Mouse (Mus musculus) hindbrain, embryonic 11.5 days (tissue): Measurements from ENCODE around the gene Galntl6. TPM values are rescaled to one million over a fixed set of nuclear protein-coding genes. Genes with fewer than 3 reads are reported as not detected.

Source experiments
- ATAC-seq: fragments of 200-750 bp; cut with Nextera tagmentation; 2 replicates; pipeline ENCODE4 v1.8.0; 2017; ENCODE audit warnings: mild to moderate bottlenecking, moderate TSS enrichment, moderate library complexity; ENCODE audit not compliant: low FRiP score
- DNase-seq: peaks from one replicate; pipeline ENCODE4 v3.0.0-alpha.2; 2015; ENCODE audit warnings: low spot score
- H3K27ac ChIP-seq: fragments of 300-500 bp; sonication (generic); 2 replicates; pipeline ENCODE4 v1.5.1; 2014; ENCODE audit warnings: mild to moderate bottlenecking, low read depth, low read length
- H3K27me3 ChIP-seq: fragments of 300-500 bp; sonication (generic); 2 replicates; pipeline ENCODE4 v1.6.1; 2014; ENCODE audit warnings: mild to moderate bottlenecking, low read length, moderate library complexity, mixed read lengths; ENCODE audit not compliant: control insufficient read depth, insufficient read depth
- H3K36me3 ChIP-seq: fragments of 300-500 bp; sonication (generic); 2 replicates; pipeline ENCODE4 v1.6.1; 2014; ENCODE audit warnings: mild to moderate bottlenecking, low read length, moderate library complexity, mixed read lengths; ENCODE audit not compliant: control insufficient read depth, insufficient read depth
- H3K4me1 ChIP-seq: fragments of 300-500 bp; sonication (generic); replicated peaks from 2 replicates; pipeline ENCODE4 v1.6.1; 2014; ENCODE audit warnings: low read length, mixed read lengths; ENCODE audit not compliant: control insufficient read depth, insufficient read depth
- H3K4me2 ChIP-seq: fragments of 300-500 bp; sonication (generic); replicated peaks from 2 replicates; pipeline ENCODE4 v1.6.1; 2014; ENCODE audit warnings: mild to moderate bottlenecking, low read depth, low read length
- H3K4me3 ChIP-seq: fragments of 300-500 bp; sonication (generic); 2 replicates; pipeline ENCODE4 v1.5.1; 2014; ENCODE audit warnings: low read depth, low read length
- H3K9ac ChIP-seq: fragments of 300-500 bp; sonication (generic); 2 replicates; pipeline ENCODE4 v1.6.1; 2014; ENCODE audit warnings: low read depth, low read length
- H3K9me3 ChIP-seq: fragments of 300-500 bp; sonication (generic); 2 replicates; pipeline ENCODE4 v1.6.1; 2016; ENCODE audit warnings: low read length; ENCODE audit not compliant: control insufficient read depth
- WGBS: fragments of 180-500 bp; shearing (Covaris S2); extraction: QIAGEN DNeasy Blood & Tissue Kit; methylation state at CpG from one replicate; pipeline ENCODE4 v1.1.7; 2014; 5-methylcytosine and 5-hydroxymethylcytosine counted together
- polyA plus RNA-seq: library from polyadenylated mRNA; unstranded; fragments of >200 nt; fragmentation: Nextera tagmentation; extraction: Ambion mirVana; gene quantifications from 2 replicates; pipeline ENCODE4 v1.2.1, GENCODE M21; 2014

Galntl6 gene
- polyA plus RNA-seq, 1 experiment from 2014 or later, result 0.66 TPM

- no peak overlapping the region for H3K4me3 ChIP-seq
- no peaks in the 10 kb centered on the region for H3K9me3 ChIP-seq
- H3K27me3 ChIP-seq, result no peaks in the 10 kb centered on the region
- ATAC-seq, result no peak
- no peaks in the 10 kb centered on the region for H3K4me1 ChIP-seq
- WGBS, result 86% methylated on average over 3 of the region's 3 CpGs
- no peaks in the 10 kb centered on the region for H3K36me3 ChIP-seq
- no peak overlapping the region for H3K27ac ChIP-seq
- no peak overlapping the region for H3K4me2 ChIP-seq
- no peak overlapping the region for H3K9ac ChIP-seq
- DNase-seq, result no peak
These were observed 220.7 kb downstream of the Galntl6 start for GRCm38 (mm10) chr8:58691761-58692160.

GRCm38 (mm10) chr8:58677847-58678450 is 234.5 kb downstream of the Galntl6 start:
- H3K27ac ChIP-seq, result no peak overlapping the region
- no peaks in the 10 kb centered on the region for H3K27me3 ChIP-seq
- H3K4me1 ChIP-seq, result no peaks in the 10 kb centered on the region
- no peak overlapping the region for H3K9ac ChIP-seq
- ATAC-seq (no peak), DNase-seq (peak; percentile 19)
- no peaks in the 10 kb centered on the region for H3K36me3 ChIP-seq
- no peak overlapping the region for H3K4me2 ChIP-seq
- H3K9me3 ChIP-seq, result no peaks in the 10 kb centered on the region
- no peak overlapping the region for H3K4me3 ChIP-seq
- 18% methylated on average over 6 of the region's 6 CpGs for WGBS

GRCm38 (mm10) chr8:58669075-58669474 is 243.4 kb downstream of the Galntl6 start:
- H3K4me1 ChIP-seq, result no peaks in the 10 kb centered on the region
- WGBS, result 81% methylated on average over 2 of the region's 2 CpGs
- no peaks in the 10 kb centered on the region for H3K9me3 ChIP-seq
- no peak overlapping the region for H3K4me2 ChIP-seq
- no peak overlapping the region for H3K27ac ChIP-seq
- DNase-seq (no peak), ATAC-seq (no peak)
- H3K36me3 ChIP-seq, result no peaks in the 10 kb centered on the region
- H3K27me3 ChIP-seq, result no peaks in the 10 kb centered on the region
- H3K4me3 ChIP-seq, result no peak overlapping the region
- H3K9ac ChIP-seq, result no peak overlapping the region

- Histone ChIP-seq H3K9ac (no peak overlapping the region), H3K9me3 (no peaks in the 10 kb centered on the region), H3K27ac (no peak overlapping the region), H3K27me3 (no peaks in the 10 kb centered on the region), H3K36me3 (no peaks in the 10 kb centered on the region), H3K4me1 (no peaks in the 10 kb centered on the region), H3K4me2 (no peak overlapping the region), H3K4me3 (no peak overlapping the region)
- DNase-seq, result peak; percentile 22
- ATAC-seq, result peak; percentile 66
These were observed 252.4 kb downstream of the Galntl6 start for GRCm38 (mm10) chr8:58660019-58660418.

- Histone ChIP-seq H3K36me3 (no peaks in the 10 kb centered on the region), H3K4me3 (no peak overlapping the region), H3K27ac (no peak overlapping the region), H3K4me2 (no peak overlapping the region), H3K9me3 (no peaks in the 10 kb centered on the region), H3K9ac (no peak overlapping the region), H3K27me3 (no peaks in the 10 kb centered on the region), H3K4me1 (no peaks in the 10 kb centered on the region)
- 85% methylated on average over 4 of the region's 4 CpGs for WGBS
- ATAC-seq (no peak), DNase-seq (no peak)
These were observed 256.8 kb downstream of the Galntl6 start for GRCm38 (mm10) chr8:58655631-58656030.

GRCm38 (mm10) chr8:58606451-58606850 is 306.0 kb downstream of the Galntl6 start:
- Histone ChIP-seq H3K9ac (no peak overlapping the region), H3K27ac (no peak overlapping the region), H3K9me3 (no peaks in the 10 kb centered on the region), H3K4me1 (no peaks in the 10 kb centered on the region), H3K4me2 (no peak overlapping the region), H3K36me3 (no peaks in the 10 kb centered on the region), H3K4me3 (no peak overlapping the region), H3K27me3 (no peaks in the 10 kb centered on the region)
- DNase-seq (no peak), ATAC-seq (no peak)
- WGBS, result 69% methylated on average over 4 of the region's 4 CpGs

- DNase-seq, result no peak
- Histone ChIP-seq H3K27me3 (no peaks in the 10 kb centered on the region), H3K9me3 (no peaks in the 10 kb centered on the region), H3K4me1 (no peaks in the 10 kb centered on the region), H3K9ac (no peak overlapping the region), H3K36me3 (no peaks in the 10 kb centered on the region), H3K27ac (no peak overlapping the region), H3K4me3 (no peak overlapping the region), H3K4me2 (no peak overlapping the region)
- 72% methylated on average over 4 of the region's 4 CpGs for WGBS
- no peak for ATAC-seq
These were observed 307.7 kb downstream of the Galntl6 start for GRCm38 (mm10) chr8:58604751-58605150.

- H3K9ac ChIP-seq, result no peak overlapping the region
- H3K9me3 ChIP-seq, result no peaks in the 10 kb centered on the region
- no peaks in the 10 kb centered on the region for H3K4me1 ChIP-seq
- H3K36me3 ChIP-seq, result no peaks in the 10 kb centered on the region
- no peak for DNase-seq
- no peak overlapping the region for H3K27ac ChIP-seq
- no peak overlapping the region for H3K4me2 ChIP-seq
- no peak for ATAC-seq
- no peaks in the 10 kb centered on the region for H3K27me3 ChIP-seq
- no peak overlapping the region for H3K4me3 ChIP-seq
- 80% methylated on average over 6 of the region's 6 CpGs for WGBS
These were observed 314.6 kb downstream of the Galntl6 start for GRCm38 (mm10) chr8:58597834-58598233.

- Histone ChIP-seq H3K4me1 (no peaks in the 10 kb centered on the region), H3K9me3 (no peaks in the 10 kb centered on the region), H3K27me3 (no peaks in the 10 kb centered on the region), H3K9ac (no peak overlapping the region), H3K4me3 (no peak overlapping the region), H3K36me3 (no peaks in the 10 kb centered on the region), H3K4me2 (no peak overlapping the region), H3K27ac (no peak overlapping the region)
- no peak for ATAC-seq
- 88% methylated on average over 1 of the region's 1 CpGs for WGBS
- no peak for DNase-seq
These were observed 337.1 kb downstream of the Galntl6 start for GRCm38 (mm10) chr8:58575346-58575745.
